Mouse (Mus musculus) megakaryocyte-erythroid progenitor cell, adult 5-6 weeks (primary cell): ENCODE results near the gene Wfdc6b. TPM values are rescaled to one million over a fixed set of nuclear protein-coding genes. Genes with fewer than 3 reads are reported as not detected.
A peak's percentile ranks its signal among the peaks of the same experiment; 100 is the strongest.
"Not testable (repeated sequence)": the region's sequence is repeated elsewhere in the genome, so short reads cannot be mapped to it uniquely, and the experiment has no call there.

Experiments
- ATAC-seq: replicated peaks from 2 replicates; pipeline ENCODE4 v1.8.0; 2016; ENCODE audit warnings: mild to moderate bottlenecking, inconsistent platforms; ENCODE audit not compliant: severe bottlenecking, poor library complexity, low FRiP score, low TSS enrichment
- total RNA-seq, 2 experiments: library from RNA; stranded (forward) in 1 of 2; stranded (reverse) in 1 of 2; fragments of 200-1000, 215-1000 nt in 1 of 2; fragments of >200 nt in 1 of 2; fragmentation: Nextera tagmentation in 1 of 2; gene quantifications; 2 replicates each; pipeline ENCODE4 v1.2.3; 2014 to 2017

The Wfdc6b gene
- total RNA-seq (2014; fragmentation: Nextera tagmentation) (not detected in 2 replicates), total RNA-seq (2017) (not detected in 2 replicates)

DNA sequence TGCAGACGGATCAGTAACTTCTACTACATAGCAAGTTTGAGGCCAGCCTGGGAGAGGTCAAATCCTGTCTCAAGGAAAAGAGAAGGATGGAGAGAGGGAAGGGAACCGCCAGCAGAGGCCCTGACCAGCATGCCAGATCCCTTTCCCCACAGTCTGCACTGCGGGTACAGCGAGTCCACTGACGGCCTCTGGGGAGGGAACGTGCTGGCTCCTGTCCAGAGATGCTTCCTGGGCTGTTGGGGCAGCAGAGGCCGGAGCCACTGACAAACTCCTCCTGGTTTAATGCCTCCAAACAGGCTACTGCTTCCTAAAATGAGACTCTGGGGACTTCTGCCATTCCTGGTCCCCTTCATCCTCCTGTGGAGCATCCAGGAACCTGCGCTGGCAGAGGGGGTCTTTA lies at the start of gene Wfdc6b, which contains the start of gene Wfdc8:
Gene Wfdc6b, plus strand, starts transcription at position 52 of the 400 bp plus-strand sequence.
Gene Wfdc8, minus strand, starts transcription at position 156 of the 400 bp plus-strand sequence.
- not testable (repeated sequence) for ATAC-seq

DNA sequence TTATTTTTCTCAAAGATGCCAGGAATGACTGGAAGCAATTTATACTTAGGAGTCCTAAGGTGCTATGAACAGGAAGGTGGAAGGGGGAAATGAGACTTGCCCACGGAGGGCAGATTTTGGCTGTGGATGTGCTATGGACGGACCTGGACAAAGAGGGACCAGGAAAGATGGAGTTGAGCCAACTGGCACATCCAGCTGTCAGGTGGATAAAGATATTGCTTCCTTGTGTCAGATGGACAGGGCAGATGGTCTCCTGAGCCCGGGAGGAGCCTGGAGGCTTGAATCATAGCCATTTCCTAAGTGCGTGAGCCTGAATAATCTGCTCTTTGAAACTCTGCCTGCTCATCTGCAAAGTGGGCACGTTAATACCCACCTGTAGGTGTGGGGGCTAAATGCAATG lies 49.0 kb upstream of the Wfdc6b start:
- no peak for ATAC-seq

DNA sequence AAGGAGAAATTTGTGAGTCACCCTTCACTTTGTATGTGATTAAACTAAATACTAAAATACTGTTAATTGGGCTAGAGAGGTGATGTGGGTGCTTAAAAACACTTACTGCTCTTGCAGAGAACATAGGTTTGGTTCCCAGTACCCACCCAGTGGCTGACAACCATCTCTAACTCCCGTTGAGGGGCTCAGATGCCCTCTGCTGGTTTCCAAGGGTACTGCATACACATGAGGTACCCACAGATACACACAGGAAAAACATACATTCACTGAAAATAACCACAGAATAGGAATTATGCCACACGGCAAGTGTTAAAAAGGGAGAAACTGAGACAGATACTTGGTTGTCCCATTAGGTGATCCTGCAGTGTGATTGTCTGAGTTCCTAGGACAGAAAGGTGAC lies 46.3 kb upstream of the Wfdc6b start:
- ATAC-seq, result no peak

DNA sequence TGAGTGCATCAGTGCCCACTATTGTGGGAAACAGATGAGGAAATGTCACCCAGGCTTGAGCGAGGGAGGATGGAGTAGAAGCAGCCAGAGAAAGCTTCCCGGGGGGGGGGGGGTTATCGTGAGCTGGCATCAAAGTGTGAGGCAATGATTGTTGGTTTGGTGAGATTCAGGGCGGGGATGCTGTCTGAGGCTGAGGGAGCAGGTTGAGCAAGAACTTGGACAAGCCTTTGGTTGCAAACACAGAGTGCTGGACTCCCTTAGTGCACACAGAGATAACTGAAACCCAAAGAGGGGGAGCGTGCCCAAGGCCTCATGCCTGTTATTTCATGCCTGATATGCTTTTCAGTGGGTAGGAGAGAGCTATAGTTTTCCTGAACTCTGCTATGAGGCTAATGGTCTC lies 45.9 kb upstream of the Wfdc6b start:
- ATAC-seq, result no peak

DNA sequence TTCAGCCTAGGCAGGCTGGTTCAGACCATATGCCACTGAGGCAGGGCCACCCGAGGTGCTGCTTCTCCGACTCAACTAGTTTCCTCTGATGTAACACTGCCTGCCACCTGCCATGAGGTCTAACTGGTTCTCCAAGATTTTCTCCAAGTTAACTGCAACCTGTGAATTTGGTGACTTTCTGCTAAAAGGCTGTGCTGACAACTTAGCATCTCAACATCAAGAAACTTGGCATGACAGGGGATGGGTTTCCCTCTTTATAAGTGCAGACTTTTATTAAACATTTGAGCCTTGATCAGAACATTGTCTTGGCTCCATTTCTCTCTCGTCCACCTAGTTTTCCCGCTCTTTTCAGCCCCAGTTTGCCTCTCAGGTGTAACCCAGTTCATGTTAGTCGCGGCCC lies 40.0 kb upstream of the Wfdc6b start, which contains the start of gene Spint3:
Gene Spint3, minus strand, starts transcription at position 101 of the 400 bp plus-strand sequence.
- ATAC-seq, result not testable (repeated sequence)

DNA sequence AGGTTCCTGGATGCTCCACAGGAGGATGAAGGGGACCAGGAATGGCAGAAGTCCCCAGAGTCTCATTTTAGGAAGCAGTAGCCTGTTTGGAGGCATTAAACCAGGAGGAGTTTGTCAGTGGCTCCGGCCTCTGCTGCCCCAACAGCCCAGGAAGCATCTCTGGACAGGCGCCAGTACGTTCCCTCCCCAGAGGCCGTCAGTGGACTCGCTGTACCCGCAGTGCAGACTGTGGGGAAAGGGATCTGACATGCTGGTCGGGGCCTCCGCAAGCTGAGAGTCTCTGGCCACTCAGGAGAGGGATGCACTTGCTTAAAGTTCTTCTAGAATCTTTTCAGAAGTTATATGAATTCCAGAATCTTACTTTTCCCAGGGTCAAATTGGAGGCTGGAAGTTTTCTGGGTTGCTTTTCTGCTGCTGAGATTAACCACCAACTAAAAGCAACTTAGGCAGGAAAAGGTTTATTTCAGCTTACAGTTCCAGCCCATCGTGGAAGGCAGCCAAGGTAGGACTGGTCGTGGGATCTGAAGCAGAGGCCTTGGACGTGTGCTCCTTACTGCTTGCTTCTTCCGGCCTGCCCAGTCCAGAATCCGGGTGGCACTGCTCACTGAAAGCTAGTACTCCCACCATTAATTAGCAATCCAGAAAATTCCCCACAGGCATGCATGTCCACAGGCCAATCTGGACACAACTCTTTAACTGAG lies 28.1 kb upstream of the Wfdc6b start, which contains the start of gene Wfdc6a:
Gene Wfdc6a, minus strand, starts transcription at position 423 of the 701 bp plus-strand sequence.
- ATAC-seq, result not testable (repeated sequence)

DNA sequence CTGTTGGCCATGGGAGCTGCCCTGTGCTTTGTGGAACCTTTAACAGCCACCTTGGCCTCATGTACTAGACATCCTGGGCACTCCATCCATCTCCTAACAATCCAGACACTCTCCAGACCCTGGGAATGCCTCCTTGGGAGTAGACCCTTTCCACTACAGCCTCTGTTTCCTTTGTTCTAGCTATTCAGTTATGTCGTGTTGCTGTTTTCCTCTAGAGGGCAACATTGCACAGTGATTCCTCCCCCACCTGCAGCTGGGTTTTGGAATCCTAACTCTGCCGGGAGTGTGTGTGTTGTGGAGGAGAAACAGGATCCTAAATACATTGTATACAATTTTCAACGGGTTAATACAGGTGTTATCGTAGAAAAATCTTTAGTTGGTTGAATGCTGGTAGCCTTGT lies 21.3 kb upstream of the Wfdc6b start:
- 0 out of 2 replicates have a peak, but pooled peaks have one; percentile 44 for ATAC-seq

DNA sequence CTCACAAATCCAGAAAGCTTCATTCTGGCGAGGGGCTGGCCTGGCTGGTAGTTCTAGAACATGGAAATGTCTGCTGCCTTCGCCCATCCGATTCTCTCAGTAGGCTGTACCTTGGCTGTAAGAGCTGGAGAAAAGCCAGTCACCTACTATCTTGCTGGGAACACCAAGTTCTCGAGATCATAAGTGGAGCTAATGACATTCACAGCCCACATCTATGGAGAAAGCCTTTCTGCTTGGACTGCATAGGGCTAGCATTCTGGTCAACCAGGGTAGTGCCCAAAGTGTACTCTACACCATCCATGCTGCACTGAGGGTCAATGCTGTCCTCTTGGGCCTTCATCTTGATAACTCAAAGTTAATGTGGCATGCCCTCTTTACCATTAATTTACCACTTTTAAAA lies 19.8 kb upstream of the Wfdc6b start, which contains the start of gene Eppin:
Gene Eppin, minus strand, starts transcription at position 101 of the 400 bp plus-strand sequence.
- no peak for ATAC-seq

DNA sequence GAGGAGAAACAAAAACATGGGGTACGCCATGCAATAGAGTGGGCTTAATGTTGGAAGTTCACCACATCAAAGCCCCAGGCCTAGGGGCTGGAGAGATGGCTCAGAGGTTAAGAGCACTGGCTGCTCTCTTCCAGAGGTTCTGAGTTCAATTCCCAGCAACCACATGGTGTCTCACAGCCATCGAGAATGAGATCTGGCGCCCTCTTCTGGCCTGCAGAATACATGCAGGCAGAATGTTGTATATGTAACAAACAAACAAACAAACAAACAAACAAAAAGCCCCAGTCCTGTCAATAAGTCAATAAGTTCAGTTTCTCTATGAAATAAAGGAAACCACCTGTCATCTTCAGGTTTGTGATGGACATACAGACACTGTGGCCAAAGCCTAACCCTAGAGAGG lies 13.1 kb upstream of the Wfdc6b start:
- no peak for ATAC-seq

DNA sequence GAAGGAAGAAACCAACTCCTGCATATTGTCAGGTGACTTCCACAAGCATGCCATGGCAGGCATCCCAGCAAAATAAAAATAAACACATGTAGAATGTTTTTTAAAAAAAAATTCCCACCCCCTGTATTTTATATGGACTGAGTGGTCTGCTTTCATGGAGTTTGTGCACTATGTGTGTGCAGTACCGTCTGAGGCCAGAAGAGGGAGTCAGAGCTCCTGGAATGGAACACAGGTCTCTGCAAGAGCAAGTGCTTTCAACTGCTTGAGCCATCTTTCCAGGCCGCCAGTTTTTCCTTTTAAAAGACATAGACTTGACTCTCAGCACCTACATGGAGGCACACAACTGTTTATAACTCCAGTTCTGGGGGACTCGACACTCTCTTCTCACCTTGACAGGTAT lies 9.8 kb upstream of the Wfdc6b start:
- no peak for ATAC-seq

DNA sequence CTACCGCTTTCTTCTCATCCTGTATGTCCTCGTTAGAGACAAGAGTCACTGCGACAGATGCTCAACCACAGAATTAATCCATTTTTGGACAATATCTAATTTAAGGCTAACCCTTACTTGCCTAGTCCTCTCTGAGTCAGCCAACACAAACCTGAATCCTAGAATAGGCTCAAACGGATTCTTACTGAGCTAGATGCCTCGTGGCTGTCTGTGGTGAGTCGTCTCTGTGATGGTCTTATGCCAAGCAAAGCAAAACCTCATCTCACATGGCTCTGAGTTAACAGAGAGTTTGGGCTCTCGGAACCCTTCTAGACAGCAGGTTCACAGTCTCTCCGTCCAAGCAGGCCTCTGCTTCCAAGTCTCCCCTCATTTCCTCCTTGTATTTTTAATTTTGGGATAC lies 8.9 kb upstream of the Wfdc6b start:
- ATAC-seq, result no peak

DNA sequence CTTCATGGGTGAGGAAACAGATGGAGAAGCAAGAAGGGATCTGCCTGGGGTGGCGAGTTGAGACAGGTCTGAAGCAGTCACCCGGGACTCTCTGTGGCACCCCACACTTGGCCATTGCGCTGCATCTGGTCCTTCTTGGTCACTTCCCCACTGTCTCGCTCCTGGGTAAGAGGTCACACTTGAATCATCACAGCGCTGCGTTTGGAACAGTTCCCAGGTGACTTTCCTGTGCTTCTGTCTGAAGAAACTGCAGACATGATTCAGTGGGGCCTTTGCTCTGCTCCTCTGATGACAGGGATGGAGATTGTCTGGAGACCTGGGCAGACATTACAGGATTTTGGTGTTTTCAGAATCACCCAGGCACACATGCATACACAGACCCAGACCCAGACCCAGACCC lies 4.5 kb upstream of the Wfdc6b start:
- no peak for ATAC-seq

DNA sequence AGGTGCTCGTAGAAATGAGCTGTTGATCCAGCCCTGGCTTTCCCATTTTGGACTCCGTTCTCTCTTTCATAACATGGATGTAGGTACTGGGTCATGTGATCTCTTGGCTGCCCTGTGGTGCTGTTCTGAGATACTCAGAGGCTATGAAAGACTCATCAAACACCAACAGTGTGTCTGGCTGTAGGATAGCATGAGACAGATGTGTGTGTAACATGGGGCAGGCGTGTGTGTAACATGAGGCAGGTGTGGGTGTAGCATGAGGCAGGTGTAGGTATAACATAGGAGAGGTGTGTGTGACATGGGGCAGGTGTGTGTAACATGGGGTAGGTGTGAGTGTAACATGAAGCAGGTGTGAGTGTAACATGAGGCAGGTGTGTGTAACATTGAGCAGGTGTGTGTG lies 2.1 kb downstream of the Wfdc6b start:
- no peak for ATAC-seq

DNA sequence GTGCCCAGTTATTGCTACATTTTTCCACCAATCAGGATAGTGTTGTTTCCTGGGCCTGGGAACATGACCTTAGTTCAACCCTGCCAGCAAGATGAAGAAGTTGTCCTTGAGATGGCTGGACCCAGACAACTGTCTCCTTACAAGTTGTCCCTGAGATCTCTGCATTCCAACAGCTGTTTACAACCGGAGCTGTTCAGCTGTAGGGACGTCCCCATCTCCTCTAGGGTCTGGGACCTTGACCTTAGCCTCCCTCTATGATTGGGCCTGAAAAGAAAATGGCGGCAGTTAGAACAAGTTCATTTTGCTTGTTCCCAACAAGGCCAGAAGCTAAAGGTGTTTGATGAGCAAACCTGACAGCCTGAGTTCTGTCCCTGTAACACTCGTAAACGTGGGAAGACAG lies 5.7 kb downstream of the Wfdc6b start:
- ATAC-seq, result no peak

DNA sequence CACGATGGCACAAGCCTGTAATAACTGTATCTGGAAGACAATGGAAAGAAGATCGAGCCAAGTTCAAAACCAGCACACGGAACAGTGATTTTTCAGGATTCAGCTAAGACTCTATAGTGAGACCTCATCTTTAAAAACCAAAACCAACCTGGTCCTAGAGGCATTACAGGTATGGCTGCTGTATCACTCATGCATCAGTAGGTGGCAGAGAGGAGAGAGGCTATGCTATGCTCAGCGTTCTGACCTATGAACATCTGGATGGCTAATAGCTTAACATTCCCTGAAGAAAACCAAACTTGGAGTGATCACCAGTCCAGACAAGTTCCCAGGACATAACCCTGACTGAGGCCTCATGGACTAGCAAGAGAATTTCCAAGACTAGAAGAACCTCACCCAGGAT lies 8.5 kb downstream of the Wfdc6b start:
- no peak for ATAC-seq

DNA sequence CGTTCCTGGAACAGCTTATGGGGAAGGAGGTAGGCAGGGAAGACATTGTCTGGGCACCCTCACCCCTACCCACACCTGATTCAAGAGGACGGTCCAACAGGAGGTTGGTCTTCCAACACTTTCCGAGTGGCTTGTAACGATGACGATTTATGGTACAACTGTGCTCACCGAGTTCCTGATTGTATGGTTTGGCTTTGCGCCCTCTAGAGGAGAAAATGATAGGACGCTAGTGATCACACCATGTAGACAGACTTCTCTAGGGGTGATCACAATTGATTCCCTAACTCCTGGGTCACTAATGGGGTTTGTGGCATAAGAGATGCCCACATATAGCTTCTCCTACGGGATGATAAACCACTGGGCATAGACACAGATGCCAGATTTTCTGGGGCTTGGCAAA lies 21.9 kb downstream of the Wfdc6b start:
- 0 out of 2 replicates have a peak, but pooled peaks have one; percentile 50 for ATAC-seq

DNA sequence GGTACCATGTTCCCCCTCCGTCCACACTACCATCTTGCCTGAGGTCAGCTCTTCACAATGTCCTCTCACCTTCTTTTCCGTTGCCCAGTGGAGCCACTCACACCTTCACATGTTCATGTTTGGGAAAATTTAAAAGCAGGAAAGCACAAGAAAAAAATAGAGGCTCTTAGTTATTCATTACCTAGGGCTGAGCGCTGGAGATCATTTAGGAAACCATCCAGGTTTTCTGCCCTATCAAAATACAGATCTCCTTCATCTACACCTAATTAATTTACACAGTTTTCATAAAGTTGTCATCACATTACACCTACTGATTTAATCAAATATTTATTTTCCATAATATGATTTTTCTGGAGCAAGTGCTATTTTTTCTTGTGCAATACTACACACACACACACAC lies 25.4 kb downstream of the Wfdc6b start, which contains the start of gene Wfdc16:
Gene Wfdc16, minus strand, starts transcription at position 101 of the 400 bp plus-strand sequence.
- ATAC-seq, result no peak

DNA sequence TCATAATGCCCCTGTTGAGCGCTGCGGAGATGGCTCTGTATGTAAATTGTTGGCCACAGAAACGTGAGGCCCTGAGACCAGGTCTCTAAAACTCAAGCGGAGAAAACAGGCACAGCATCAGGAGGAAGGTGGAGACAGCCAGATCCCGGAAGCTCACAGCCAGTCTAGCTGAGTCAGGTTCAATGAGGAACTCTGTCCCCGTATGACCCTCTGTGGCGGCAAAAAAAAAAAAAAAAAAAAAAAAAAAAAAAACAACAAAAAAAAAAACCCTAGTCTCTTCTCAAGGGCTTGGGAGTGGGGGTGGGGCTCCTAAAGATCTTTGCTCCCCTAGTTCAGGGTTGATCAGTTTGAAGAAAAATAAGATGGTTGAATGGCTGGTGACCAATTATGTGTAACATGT lies 27.8 kb downstream of the Wfdc6b start:
- ATAC-seq, result 0 out of 2 replicates have a peak, but pooled peaks have one; percentile 44

DNA sequence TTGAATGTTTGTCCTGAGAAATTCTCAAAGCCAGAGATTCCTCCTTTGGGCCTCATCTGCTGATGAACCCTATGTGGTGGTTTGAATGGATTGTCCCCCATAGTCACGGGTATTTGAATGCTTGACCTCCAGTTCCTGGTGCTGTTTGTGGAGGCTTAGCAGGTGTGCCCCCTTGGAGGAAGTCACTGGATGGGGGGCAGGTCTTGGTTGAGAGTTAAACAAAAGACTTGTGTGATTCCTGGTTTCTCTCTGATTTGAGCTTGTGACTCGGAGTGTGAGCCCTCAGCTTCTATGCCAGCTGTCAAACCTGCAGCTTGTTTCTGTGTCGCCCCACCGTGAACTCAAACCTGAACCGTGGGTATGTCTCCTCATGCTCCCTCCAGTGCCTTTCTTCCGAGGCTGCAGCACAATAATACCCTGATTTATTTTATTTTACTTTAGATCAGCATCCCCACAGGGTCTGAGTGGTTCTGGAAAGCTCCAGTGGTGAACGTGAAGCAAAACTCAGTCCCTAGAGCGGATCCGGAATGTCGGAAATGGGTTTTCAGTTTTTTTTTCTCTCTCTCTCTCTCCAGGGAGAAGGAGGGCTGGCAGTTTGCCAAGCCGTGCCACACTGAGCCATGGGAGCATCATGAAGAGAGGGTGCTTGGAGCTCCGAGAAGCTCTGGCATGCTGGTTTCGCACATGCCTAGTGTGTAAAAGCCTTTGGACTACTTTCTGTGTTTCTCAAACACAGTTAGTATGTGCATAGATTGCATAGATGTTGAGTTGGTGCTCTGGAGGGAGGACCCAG lies 28.8 kb downstream of the Wfdc6b start:
- no peak for ATAC-seq

DNA sequence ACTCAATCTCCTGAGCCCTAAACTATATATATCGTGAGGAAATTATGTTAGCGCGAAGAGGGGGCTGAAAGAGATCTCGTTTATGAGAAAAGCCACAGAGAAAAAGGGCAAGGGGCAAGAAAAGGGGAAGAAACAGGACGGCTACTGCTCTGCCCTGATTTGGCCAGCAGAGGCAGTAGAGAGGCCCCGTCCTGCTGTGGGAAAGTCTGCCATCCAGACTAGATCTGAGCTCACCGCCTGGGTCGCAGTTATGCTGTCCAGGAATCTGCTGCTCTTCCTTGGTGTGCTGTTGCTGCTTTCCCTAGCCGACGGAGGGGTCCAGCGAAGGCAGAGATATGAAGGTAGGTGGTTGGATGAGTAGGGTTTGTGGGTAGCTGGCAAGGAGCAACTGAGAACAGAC lies 42.5 kb downstream of the Wfdc6b start, which contains the start of gene Wfdc10:
Gene Wfdc10, plus strand, starts transcription at position 189 of the 400 bp plus-strand sequence.
- peak; percentile 98 for ATAC-seq
